Mouse (Mus musculus): ENCODE results near the gene Gm45062. TPM values are rescaled to one million over a fixed set of nuclear protein-coding genes. Genes with fewer than 3 reads are reported as not detected.

Gm45062 gene
- polyA plus RNA-seq, 1 experiment = 0.58 TPM

DNA sequence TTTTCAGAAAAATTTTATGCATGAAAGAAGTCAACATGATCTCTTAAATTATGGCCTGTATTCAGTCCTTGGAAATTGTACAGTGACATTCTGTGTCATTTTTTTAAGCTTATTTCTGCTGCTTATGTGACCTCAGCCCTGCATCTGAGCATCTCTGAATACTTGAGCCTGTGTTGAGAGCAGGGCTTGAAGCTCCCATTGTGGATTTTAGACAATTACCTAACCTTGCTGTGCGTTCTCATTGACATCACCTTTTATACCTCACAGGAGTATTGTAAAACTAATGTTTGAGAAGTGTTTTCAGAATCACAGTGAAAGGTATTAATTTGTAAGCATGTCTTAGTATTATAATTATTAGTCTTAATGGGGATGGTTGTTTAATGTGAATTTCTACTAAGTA lies 140.5 kb downstream of the Gm45062 start:
- no peak for DNase-seq
- Histone ChIP-seq H3K36me3 (ENCODE audit: control insufficient read depth, insufficient read depth, low read length) (no peaks in the 10 kb centered on the region), H3K27ac (ENCODE audit: control insufficient read depth, insufficient read depth, low read length) (no peak overlapping the region), H3K27me3 (ENCODE audit: control insufficient read depth, insufficient read depth, low read length) (no peaks in the 10 kb centered on the region), H3K4me3 (ENCODE audit: control insufficient read depth, insufficient read depth, low read length) (no peak overlapping the region), H3K4me1 (replicated peaks; ENCODE audit: control insufficient read depth, insufficient read depth, low read length) (peaks cover 13% of the 10 kb centered on the region)
- 98% methylated on average over 1 of the region's 1 CpGs for WGBS
- TF ChIP-seq CTCF (IDR thresholded peaks at IDR 0.05; ENCODE audit: borderline replicate concordance, control insufficient read depth, extremely low read depth, insufficient read depth, low read length, poor library complexity) (no peak), POLR2A (IDR thresholded peaks at IDR 0.05; ENCODE audit: control insufficient read depth, extremely low read depth, insufficient read depth, low read length, poor library complexity) (no peak)

DNA sequence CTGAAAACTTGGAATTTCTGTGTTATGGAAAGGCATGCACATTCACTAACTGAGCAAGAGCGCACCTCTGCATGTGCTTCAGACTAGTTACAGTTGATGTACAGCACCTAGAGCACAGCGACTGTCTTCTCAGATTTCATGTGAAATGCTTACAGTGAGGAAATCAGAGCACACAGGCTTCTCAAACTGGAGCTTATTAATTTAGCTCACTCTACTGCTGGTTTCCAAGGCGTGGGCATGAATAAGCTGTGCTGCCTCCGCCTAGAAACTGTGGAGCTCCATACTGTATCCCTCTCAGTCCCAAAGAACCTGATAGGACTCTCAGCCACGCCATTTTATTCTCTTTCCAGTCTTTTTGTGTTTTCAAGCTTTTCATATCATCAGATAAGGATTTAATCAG lies 143.9 kb downstream of the Gm45062 start:
- Histone ChIP-seq H3K4me1 (replicated peaks; ENCODE audit: control insufficient read depth, insufficient read depth, low read length) (peaks cover 6% of the 10 kb centered on the region), H3K36me3 (ENCODE audit: control insufficient read depth, insufficient read depth, low read length) (no peaks in the 10 kb centered on the region), H3K4me3 (ENCODE audit: control insufficient read depth, insufficient read depth, low read length) (no peak overlapping the region), H3K27me3 (ENCODE audit: control insufficient read depth, insufficient read depth, low read length) (no peaks in the 10 kb centered on the region), H3K27ac (ENCODE audit: control insufficient read depth, insufficient read depth, low read length) (no peak overlapping the region)
- TF ChIP-seq CTCF (IDR thresholded peaks at IDR 0.05; ENCODE audit: borderline replicate concordance, control insufficient read depth, extremely low read depth, insufficient read depth, low read length, poor library complexity) = no peak
- no peak for TF ChIP-seq POLR2A (IDR thresholded peaks at IDR 0.05; ENCODE audit: control insufficient read depth, extremely low read depth, insufficient read depth, low read length, poor library complexity)
- no peak for DNase-seq
- 97% methylated on average over 5 of the region's 5 CpGs for WGBS

DNA sequence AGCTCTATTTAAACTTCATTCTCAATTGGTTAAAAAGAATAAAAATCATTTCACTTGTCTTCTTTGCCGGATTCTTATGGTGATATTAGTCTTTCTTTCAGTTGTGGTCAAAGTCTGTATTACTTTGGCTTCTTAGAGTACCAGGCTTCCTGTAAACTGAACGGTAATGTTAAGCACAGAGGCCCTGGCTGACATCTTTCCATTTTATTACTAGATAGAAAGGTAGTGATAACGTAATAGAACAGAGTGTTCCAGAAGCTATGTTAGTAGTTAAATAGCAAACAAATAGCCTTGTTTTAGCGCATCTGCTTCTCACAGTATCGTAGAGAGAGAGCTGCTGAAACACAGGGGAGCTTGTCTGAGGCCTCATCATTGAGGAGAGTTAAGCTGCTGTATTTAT lies 146.6 kb downstream of the Gm45062 start:
- H3K27ac ChIP-seq (ENCODE audit: control insufficient read depth, insufficient read depth, low read length) = no peak overlapping the region
- WGBS = 88% methylated on average over 5 of the region's 5 CpGs
- no peak for DNase-seq
- peaks cover 12% of the 10 kb centered on the region for H3K4me1 ChIP-seq (replicated peaks; ENCODE audit: control insufficient read depth, insufficient read depth, low read length)
- no peak for TF ChIP-seq CTCF (IDR thresholded peaks at IDR 0.05; ENCODE audit: borderline replicate concordance, control insufficient read depth, extremely low read depth, insufficient read depth, low read length, poor library complexity)
- TF ChIP-seq POLR2A (IDR thresholded peaks at IDR 0.05; ENCODE audit: control insufficient read depth, extremely low read depth, insufficient read depth, low read length, poor library complexity) = no peak
- H3K27me3 ChIP-seq (ENCODE audit: control insufficient read depth, insufficient read depth, low read length) = no peaks in the 10 kb centered on the region
- no peak overlapping the region for H3K4me3 ChIP-seq (ENCODE audit: control insufficient read depth, insufficient read depth, low read length)
- H3K36me3 ChIP-seq (ENCODE audit: control insufficient read depth, insufficient read depth, low read length) = no peaks in the 10 kb centered on the region

DNA sequence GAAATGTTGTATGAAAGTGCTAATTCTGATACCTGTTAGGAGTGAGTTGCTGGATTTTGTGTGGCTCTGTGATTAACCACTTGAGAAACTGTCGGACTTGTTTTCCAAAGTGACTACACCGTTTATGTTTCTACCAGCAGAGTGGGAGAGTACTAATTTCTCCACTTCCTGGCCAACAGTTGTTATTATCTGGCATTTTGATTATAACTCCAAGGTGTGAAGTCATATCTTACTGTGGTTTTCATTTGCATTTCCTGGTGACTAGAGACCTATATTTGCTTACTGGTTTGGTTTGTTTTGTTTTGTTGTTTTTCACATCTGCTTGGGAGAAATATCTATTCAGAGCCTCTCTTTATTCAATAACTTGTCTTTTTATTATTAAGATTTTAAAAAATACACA lies 149.1 kb downstream of the Gm45062 start:
- 84% methylated on average over 2 of the region's 2 CpGs for WGBS
- H3K4me1 ChIP-seq (replicated peaks; ENCODE audit: control insufficient read depth, insufficient read depth, low read length) = peaks cover 14% of the 10 kb centered on the region
- no peaks in the 10 kb centered on the region for H3K27me3 ChIP-seq (ENCODE audit: control insufficient read depth, insufficient read depth, low read length)
- no peak overlapping the region for H3K4me3 ChIP-seq (ENCODE audit: control insufficient read depth, insufficient read depth, low read length)
- H3K36me3 ChIP-seq (ENCODE audit: control insufficient read depth, insufficient read depth, low read length) = no peaks in the 10 kb centered on the region
- no peak for DNase-seq
- no peak overlapping the region for H3K27ac ChIP-seq (ENCODE audit: control insufficient read depth, insufficient read depth, low read length)
- TF ChIP-seq POLR2A (IDR thresholded peaks at IDR 0.05; ENCODE audit: control insufficient read depth, extremely low read depth, insufficient read depth, low read length, poor library complexity) = no peak
- TF ChIP-seq CTCF (IDR thresholded peaks at IDR 0.05; ENCODE audit: borderline replicate concordance, control insufficient read depth, extremely low read depth, insufficient read depth, low read length, poor library complexity) = no peak

DNA sequence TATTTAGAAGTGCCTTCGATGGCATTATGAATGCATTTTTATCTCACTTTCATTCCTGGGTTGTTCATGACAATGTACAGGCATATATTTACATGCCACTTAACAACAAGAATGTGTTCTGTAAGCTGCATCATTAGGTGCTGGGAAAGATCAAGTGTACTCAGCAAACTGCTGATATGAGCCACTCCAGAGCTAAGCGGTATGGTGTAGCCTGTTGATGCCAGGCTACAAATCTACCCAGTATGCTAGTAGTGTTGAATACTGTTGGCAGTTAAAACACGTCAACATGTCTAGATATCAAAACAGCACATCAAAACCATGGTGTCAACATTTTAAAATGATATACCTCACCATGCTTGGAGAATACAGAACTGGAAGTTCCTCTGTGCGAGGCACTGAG lies 150.6 kb downstream of the Gm45062 start:
- H3K27me3 ChIP-seq (ENCODE audit: control insufficient read depth, insufficient read depth, low read length) = no peaks in the 10 kb centered on the region
- no peak overlapping the region for H3K27ac ChIP-seq (ENCODE audit: control insufficient read depth, insufficient read depth, low read length)
- WGBS = 94% methylated on average over 4 of the region's 4 CpGs
- no peak for DNase-seq
- TF ChIP-seq POLR2A (IDR thresholded peaks at IDR 0.05; ENCODE audit: control insufficient read depth, extremely low read depth, insufficient read depth, low read length, poor library complexity) (no peak), CTCF (IDR thresholded peaks at IDR 0.05; ENCODE audit: borderline replicate concordance, control insufficient read depth, extremely low read depth, insufficient read depth, low read length, poor library complexity) (no peak)
- H3K4me1 ChIP-seq (replicated peaks; ENCODE audit: control insufficient read depth, insufficient read depth, low read length) = peaks cover 19% of the 10 kb centered on the region
- H3K4me3 ChIP-seq (ENCODE audit: control insufficient read depth, insufficient read depth, low read length) = no peak overlapping the region
- H3K36me3 ChIP-seq (ENCODE audit: control insufficient read depth, insufficient read depth, low read length) = no peaks in the 10 kb centered on the region

DNA sequence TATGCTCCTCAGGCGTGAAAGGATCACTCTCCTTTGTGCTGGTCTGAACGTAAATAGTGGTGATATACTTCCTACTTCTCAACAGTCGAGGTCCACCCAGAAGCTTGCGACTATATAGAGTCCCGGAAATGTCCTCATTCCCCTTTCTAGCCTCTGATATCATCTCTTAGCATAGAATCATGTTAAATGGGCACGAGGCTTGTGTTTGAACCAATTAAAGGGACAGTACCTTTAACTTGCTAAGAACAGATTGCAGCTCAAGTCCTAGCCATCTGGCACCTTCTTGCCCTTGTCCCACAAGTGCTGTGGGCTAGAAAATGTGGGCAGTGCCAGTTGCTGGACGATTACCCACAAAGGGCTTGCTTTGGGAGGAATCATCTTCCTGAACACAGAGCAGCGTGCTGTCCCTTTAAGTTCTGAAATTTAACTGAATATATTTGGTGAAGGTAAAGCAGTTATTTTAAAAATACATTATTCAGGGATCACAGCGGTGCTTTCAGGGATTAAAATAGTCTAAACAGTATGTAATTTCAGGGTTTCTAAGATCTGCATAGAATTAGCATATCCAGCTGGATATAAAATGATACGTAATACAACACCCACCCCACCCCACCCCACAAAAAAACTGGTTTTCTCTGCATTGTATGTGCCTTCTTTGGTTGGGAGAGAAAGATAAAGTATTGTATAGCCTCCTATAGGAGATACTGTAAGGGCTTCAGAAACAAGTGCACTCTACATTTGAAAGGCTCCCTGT lies 153.8 kb downstream of the Gm45062 start:
- TF ChIP-seq CTCF (IDR thresholded peaks at IDR 0.05; ENCODE audit: borderline replicate concordance, control insufficient read depth, extremely low read depth, insufficient read depth, low read length, poor library complexity) (no peak), POLR2A (IDR thresholded peaks at IDR 0.05; ENCODE audit: control insufficient read depth, extremely low read depth, insufficient read depth, low read length, poor library complexity) (no peak)

More for the DNA sequence above, 153.8 kb downstream of the Gm45062 start:
- Histone ChIP-seq H3K27me3 (ENCODE audit: control insufficient read depth, insufficient read depth, low read length) (no peaks in the 10 kb centered on the region), H3K27ac (ENCODE audit: control insufficient read depth, insufficient read depth, low read length) (no peak overlapping the region), H3K4me1 (replicated peaks; ENCODE audit: control insufficient read depth, insufficient read depth, low read length) (peaks cover 15% of the 10 kb centered on the region; the same call in 1 of the 2 replicates), H3K36me3 (ENCODE audit: control insufficient read depth, insufficient read depth, low read length) (no peaks in the 10 kb centered on the region), H3K4me3 (ENCODE audit: control insufficient read depth, insufficient read depth, low read length) (no peak overlapping the region)
- DNase-seq = no peak
- 85% methylated on average over 10 of the region's 10 CpGs for WGBS

Measured in thymus, adult 2 months (tissue).